Mouse (Mus musculus) activated CD4-positive, CD25-positive, alpha-beta regulatory T cell, adult 4 months (primary cell): ENCODE measurements around the gene Gnb1l. TPM values are rescaled to one million over a fixed set of nuclear protein-coding genes. Genes with fewer than 3 reads are reported as not detected.

ENCODE experiments used
- ATAC-seq: one replicate; pipeline ENCODE4 v1.8.0; 2017
- polyA plus RNA-seq, 2 experiments: library from polyadenylated mRNA; unstranded; fragments of 100-300 nt; shearing (Covaris generic); gene quantifications; one replicate each; pipeline ENCODE4 v1.2.1; 2017

The Gnb1l gene
- polyA plus RNA-seq, 2 experiments from 2014 or later = 11.4 to 11.9 TPM

GRCm38 (mm10) chr16:18484386-18484785 is 14.1 kb upstream of the Gnb1l start:
- no peak for ATAC-seq

- no peak for ATAC-seq
Observed at GRCm38 (mm10) chr16:18484794-18485435, 13.6 kb upstream of the Gnb1l start.

GRCm38 (mm10) chr16:18486126-18486525 is 12.4 kb upstream of the Gnb1l start:
- ATAC-seq = no peak

GRCm38 (mm10) chr16:18490281-18490680 is 8.2 kb upstream of the Gnb1l start:
- no peak for ATAC-seq

- no peak for ATAC-seq
Observed at GRCm38 (mm10) chr16:18490894-18491293, 7.6 kb upstream of the Gnb1l start.

GRCm38 (mm10) chr16:18497865-18498515 is 523 bp upstream of the Gnb1l start:
- ATAC-seq = peak; percentile 58

- peak; percentile 3 for ATAC-seq
Observed at GRCm38 (mm10) chr16:18498996-18499395, 483 bp downstream of the Gnb1l start.

GRCm38 (mm10) chr16:18501531-18501930 is 3.0 kb downstream of the Gnb1l start:
- no peak for ATAC-seq

- ATAC-seq = peak; percentile 5
Observed at GRCm38 (mm10) chr16:18503566-18504342, 5.2 kb downstream of the Gnb1l start.

GRCm38 (mm10) chr16:18506524-18507199 is 8.1 kb downstream of the Gnb1l start:
- no peak for ATAC-seq

- ATAC-seq = no peak
Observed at GRCm38 (mm10) chr16:18507200-18507549, 8.7 kb downstream of the Gnb1l start.

- ATAC-seq = no peak
Observed at GRCm38 (mm10) chr16:18511741-18512140, 13.2 kb downstream of the Gnb1l start.

- ATAC-seq = no peak
Observed at GRCm38 (mm10) chr16:18513508-18513907, 15.0 kb downstream of the Gnb1l start.

- no peak for ATAC-seq
Observed at GRCm38 (mm10) chr16:18518091-18518490, 19.6 kb downstream of the Gnb1l start.

GRCm38 (mm10) chr16:18523563-18524245 is 25.2 kb downstream of the Gnb1l start:
- ATAC-seq = no peak

GRCm38 (mm10) chr16:18528656-18529055 is 30.1 kb downstream of the Gnb1l start:
- no peak for ATAC-seq

GRCm38 (mm10) chr16:18533061-18533460 is 34.5 kb downstream of the Gnb1l start:
- ATAC-seq = peak; percentile 100

GRCm38 (mm10) chr16:18537407-18537990 is 39.0 kb downstream of the Gnb1l start:
- ATAC-seq = no peak

- no peak for ATAC-seq
Observed at GRCm38 (mm10) chr16:18539281-18539680, 40.8 kb downstream of the Gnb1l start.

GRCm38 (mm10) chr16:18543151-18543829 is 44.8 kb downstream of the Gnb1l start:
- no peak for ATAC-seq

GRCm38 (mm10) chr16:18547891-18548290 is 49.4 kb downstream of the Gnb1l start:
- ATAC-seq = no peak

GRCm38 (mm10) chr16:18551604-18552003 is 53.1 kb downstream of the Gnb1l start:
- ATAC-seq = no peak
